ENCODE assay signal across 25 mouse cellular contexts in genomic region chr7:40737496-40737895, GRCm38 (mm10).
DNase-seq lines count a peak whose midpoint lies in the region; ATAC-seq and TF ChIP-seq lines count a peak whose summit lies in the region.
"Had no signal": no experiment of that assay in that cellular context is flagged by ENCODE, and none has a peak within 500 bp of the region (broad histone marks: within the 10 kb centered on the region; RNA-seq: fewer than 3 reads in every experiment).

No protein-coding gene starts in this region.

- H3K4me3 ChIP-seq in forebrain, postnatal 0 days (ENCODE audit: low read depth, low read length), result no peak overlapping the region
- H3K4me3 ChIP-seq in forebrain, embryonic 11.5 days (ENCODE audit: low read depth, low read length), result no peak overlapping the region
- no peak overlapping the region for H3K4me3 ChIP-seq in midbrain, embryonic 16.5 days (ENCODE audit: low read depth, low read length)
- no peak overlapping the region for H3K4me3 ChIP-seq in midbrain, postnatal 0 days (ENCODE audit: low read depth, low read length)
- H3K4me3 ChIP-seq: forebrain, embryonic 13.5 days; hindbrain, embryonic 15.5 days; kidney, embryonic 15.5 days; limb, embryonic 12.5 days; liver, embryonic 13.5 days had no signal

- TF ChIP-seq CTCF in forebrain, postnatal 0 days (IDR thresholded peaks at IDR 0.05; ENCODE audit: low read depth), result no peak
- no peak for TF ChIP-seq CTCF in midbrain, postnatal 0 days (IDR thresholded peaks at IDR 0.05)

- peak; percentile 27 for DNase-seq in forebrain, postnatal 0 days
- no peak for DNase-seq in forebrain, embryonic 11.5 days (ENCODE audit: low spot score)
- DNase-seq in midbrain, postnatal 0 days (ENCODE audit: low spot score), result no peak
- DNase-seq in left cerebral cortex, postnatal 25 days (ENCODE audit: low spot score in 2 of 2), result peak; percentile 16 to 74
- DNase-seq in telencephalon, adult 2 months (ENCODE audit: low read depth, low spot score), result peak; percentile 36
- DNase-seq: adrenal gland, postnatal 14 days; cerebellum, adult 18-20 months; cerebellum, postnatal 36 days; gastrocnemius, postnatal 14 days; heart, adult 18-20 months; heart, postnatal 4 days; liver, embryonic 13.5 days; lung, embryonic 14.5 days; lung, postnatal 4 days; retina, postnatal 1 day; spleen, adult 18-20 months; thymus, adult 18-20 months had no signal

- intact Hi-C loops in left cerebral cortex, postnatal 25 days (cut with DNase I), result no loop called here

- H3K4me2 ChIP-seq in forebrain, postnatal 0 days (ENCODE audit: low read depth), result no peak overlapping the region
- H3K4me2 ChIP-seq in forebrain, embryonic 11.5 days (ENCODE audit: low read depth, low read length, severe bottlenecking), result no peak overlapping the region
- H3K4me2 ChIP-seq in midbrain, embryonic 16.5 days (ENCODE audit: low read length), result no peak overlapping the region
- no peak overlapping the region for H3K4me2 ChIP-seq in midbrain, postnatal 0 days (ENCODE audit: low read depth, low read length, poor library complexity, severe bottlenecking)
- H3K4me2 ChIP-seq: forebrain, embryonic 13.5 days; hindbrain, embryonic 15.5 days; kidney, embryonic 15.5 days; limb, embryonic 12.5 days; liver, embryonic 13.5 days; lung, embryonic 14.5 days had no signal

- H3K27me3 ChIP-seq in forebrain, postnatal 0 days (ENCODE audit: insufficient read depth, low read length), result no peaks in the 10 kb centered on the region
- H3K27me3 ChIP-seq in forebrain, embryonic 11.5 days (ENCODE audit: control insufficient read depth, insufficient read depth, low read length), result no peaks in the 10 kb centered on the region
- no peaks in the 10 kb centered on the region for H3K27me3 ChIP-seq in midbrain, embryonic 16.5 days (ENCODE audit: control insufficient read depth, insufficient read depth, low read depth, low read length)
- no peaks in the 10 kb centered on the region for H3K27me3 ChIP-seq in midbrain, postnatal 0 days (ENCODE audit: insufficient read depth, low read length)
- H3K27me3 ChIP-seq: forebrain, embryonic 13.5 days; hindbrain, embryonic 15.5 days; kidney, embryonic 15.5 days; limb, embryonic 12.5 days; liver, embryonic 13.5 days had no signal

- ATAC-seq in forebrain, postnatal 0 days, result peak; percentile 12; the same call in 1 of the 2 replicates
- no peak for ATAC-seq in forebrain, embryonic 11.5 days (replicated peaks; ENCODE audit: low FRiP score)
- peak; percentile 59; the same call in 1 of the 2 replicates for ATAC-seq in midbrain, embryonic 16.5 days
- no peak for ATAC-seq in midbrain, postnatal 0 days (ENCODE audit: low FRiP score)
- no peak for ATAC-seq in monocyte, adult 5-6 weeks (replicated peaks; ENCODE audit: insufficient number of reproducible peaks, low FRiP score, low TSS enrichment, poor library complexity, severe bottlenecking)
- no peak for ATAC-seq in inflammation-experienced regulatory T-cells, adult 6 months
- ATAC-seq: forebrain, embryonic 13.5 days had no signal

- H3K4me1 ChIP-seq in forebrain, postnatal 0 days (ENCODE audit: insufficient read depth), result 0 out of 2 replicates have a peak, but pooled peaks cover 6% of the 10 kb centered on the region
- H3K4me1 ChIP-seq in forebrain, embryonic 11.5 days (replicated peaks; ENCODE audit: control insufficient read depth, insufficient read depth, low read length), result no peaks in the 10 kb centered on the region
- peaks cover 3% of the 10 kb centered on the region; the same call in 1 of the 2 replicates for H3K4me1 ChIP-seq in midbrain, embryonic 16.5 days (ENCODE audit: control insufficient read depth, insufficient read depth, low read length)
- H3K4me1 ChIP-seq in midbrain, postnatal 0 days (ENCODE audit: insufficient read depth, low read length), result no peaks in the 10 kb centered on the region; the same call in 1 of the 2 replicates
- H3K4me1 ChIP-seq: kidney, embryonic 15.5 days; limb, embryonic 12.5 days; liver, embryonic 13.5 days had no signal

- H3K9ac ChIP-seq in forebrain, postnatal 0 days, result no peak overlapping the region
- H3K9ac ChIP-seq in forebrain, embryonic 11.5 days (ENCODE audit: low read length), result no peak overlapping the region
- H3K9ac ChIP-seq in midbrain, embryonic 16.5 days (ENCODE audit: low read depth, low read length), result no peak overlapping the region
- no peak overlapping the region for H3K9ac ChIP-seq in midbrain, postnatal 0 days (replicated peaks; ENCODE audit: low read length, poor library complexity, severe bottlenecking)
- H3K9ac ChIP-seq: forebrain, embryonic 13.5 days; hindbrain, embryonic 15.5 days; kidney, embryonic 15.5 days; limb, embryonic 12.5 days; liver, embryonic 13.5 days; lung, embryonic 14.5 days had no signal

- no peaks in the 10 kb centered on the region for H3K36me3 ChIP-seq in forebrain, postnatal 0 days (ENCODE audit: insufficient read depth)
- H3K36me3 ChIP-seq in forebrain, embryonic 11.5 days (ENCODE audit: control insufficient read depth, insufficient read depth, low read length), result no peaks in the 10 kb centered on the region
- no peaks in the 10 kb centered on the region for H3K36me3 ChIP-seq in midbrain, embryonic 16.5 days (ENCODE audit: control insufficient read depth, insufficient read depth, low read length)
- no peaks in the 10 kb centered on the region for H3K36me3 ChIP-seq in midbrain, postnatal 0 days (ENCODE audit: insufficient read depth, low read length)
- H3K36me3 ChIP-seq: G1E; hindbrain, embryonic 15.5 days; kidney, embryonic 15.5 days; limb, embryonic 12.5 days; liver, embryonic 13.5 days had no signal

- no peak overlapping the region for H3K27ac ChIP-seq in forebrain, postnatal 0 days (ENCODE audit: low read depth, low read length)
- no peak overlapping the region for H3K27ac ChIP-seq in forebrain, embryonic 11.5 days (ENCODE audit: low read depth, low read length)
- H3K27ac ChIP-seq in midbrain, embryonic 16.5 days (ENCODE audit: low read length), result no peak overlapping the region
- H3K27ac ChIP-seq in midbrain, postnatal 0 days (ENCODE audit: low read depth, low read length), result no peak overlapping the region
- H3K27ac ChIP-seq: forebrain, embryonic 13.5 days; hindbrain, embryonic 15.5 days; kidney, embryonic 15.5 days; limb, embryonic 12.5 days; liver, embryonic 13.5 days had no signal

- 52% methylated on average over 7 of the region's 7 CpGs for WGBS in forebrain, postnatal 0 days
- 77% methylated on average over 7 of the region's 7 CpGs for WGBS in forebrain, embryonic 11.5 days
- WGBS in midbrain, embryonic 16.5 days, result 76% methylated on average over 7 of the region's 7 CpGs
- WGBS in midbrain, postnatal 0 days, result 68% methylated on average over 7 of the region's 7 CpGs

- no peaks in the 10 kb centered on the region for H3K9me3 ChIP-seq in forebrain, postnatal 0 days (ENCODE audit: low read length)
- H3K9me3 ChIP-seq in forebrain, embryonic 11.5 days (ENCODE audit: control insufficient read depth, low read length), result no peaks in the 10 kb centered on the region
- H3K9me3 ChIP-seq in midbrain, embryonic 16.5 days (replicated peaks; ENCODE audit: control insufficient read depth, low read length, poor library complexity, severe bottlenecking), result no peaks in the 10 kb centered on the region
- no peaks in the 10 kb centered on the region for H3K9me3 ChIP-seq in midbrain, postnatal 0 days (ENCODE audit: low read length)
- H3K9me3 ChIP-seq: forebrain, embryonic 13.5 days; hindbrain, embryonic 15.5 days; kidney, embryonic 15.5 days; limb, embryonic 12.5 days; liver, embryonic 13.5 days had no signal

Comparison
In these comparisons a context has a peak if more than half of its experiments do, and no peak if none do; other contexts are left out.
1. ATAC-seq: peak in forebrain, postnatal 0 days (single experiment) and midbrain, embryonic 16.5 days (single experiment); none in forebrain, embryonic 11.5 days (single experiment), midbrain, postnatal 0 days (single experiment), monocyte, adult 5-6 weeks (single experiment) and inflammation-experienced regulatory T-cells, adult 6 months (single experiment).
2. DNase-seq: peak in forebrain, postnatal 0 days (single experiment), left cerebral cortex, postnatal 25 days (2 of 2) and telencephalon, adult 2 months (single experiment); none in forebrain, embryonic 11.5 days (single experiment) and midbrain, postnatal 0 days (single experiment).